Mouse (Mus musculus) myocyte (in vitro differentiated cells): ENCODE results near the gene Iqgap1.
A peak's percentile ranks its signal among the peaks of the same experiment; 100 is the strongest.

Source experiments
- E2F4 ChIP-seq: IDR thresholded peaks from one replicate; pipeline ENCODE4 v1.6.1; 2011; ENCODE audit warnings: mild to moderate bottlenecking, control low read depth, moderate library complexity; ENCODE audit not compliant: insufficient read depth
- MAX ChIP-seq: IDR thresholded peaks from one replicate; pipeline ENCODE4 v1.6.1; 2011; ENCODE audit warnings: low read depth, mild to moderate bottlenecking, control low read depth
- MYOG ChIP-seq, 3 experiments: IDR thresholded peaks; one replicate each; pipeline ENCODE4 v1.6.1; 2011; ENCODE audit warnings: control low read depth in 2 of 3, low read depth in 2 of 3, mild to moderate bottlenecking in 2 of 3; ENCODE audit not compliant: insufficient read length in 2 of 3, control insufficient read depth in 1 of 3, insufficient read depth in 1 of 3
- POLR2A ChIP-seq: IDR thresholded peaks from one replicate; pipeline ENCODE4 v1.6.1; 2011; ENCODE audit warnings: low read depth, mild to moderate bottlenecking, control low read depth, moderate library complexity; ENCODE audit not compliant: insufficient read length
- POLR2AphosphoS2 ChIP-seq: IDR thresholded peaks from one replicate; pipeline ENCODE4 v1.6.1; 2011; ENCODE audit warnings: low read depth, control low read depth; ENCODE audit not compliant: insufficient read length
- TCF12 ChIP-seq: IDR thresholded peaks from one replicate; pipeline ENCODE4 v1.6.1; 2011; ENCODE audit warnings: mild to moderate bottlenecking, control low read depth; ENCODE audit not compliant: poor library complexity, insufficient read depth, severe bottlenecking
- USF1 ChIP-seq: IDR thresholded peaks from one replicate; pipeline ENCODE4 v1.6.1; 2011; ENCODE audit warnings: low read depth, mild to moderate bottlenecking, control low read depth, moderate library complexity

DNA sequence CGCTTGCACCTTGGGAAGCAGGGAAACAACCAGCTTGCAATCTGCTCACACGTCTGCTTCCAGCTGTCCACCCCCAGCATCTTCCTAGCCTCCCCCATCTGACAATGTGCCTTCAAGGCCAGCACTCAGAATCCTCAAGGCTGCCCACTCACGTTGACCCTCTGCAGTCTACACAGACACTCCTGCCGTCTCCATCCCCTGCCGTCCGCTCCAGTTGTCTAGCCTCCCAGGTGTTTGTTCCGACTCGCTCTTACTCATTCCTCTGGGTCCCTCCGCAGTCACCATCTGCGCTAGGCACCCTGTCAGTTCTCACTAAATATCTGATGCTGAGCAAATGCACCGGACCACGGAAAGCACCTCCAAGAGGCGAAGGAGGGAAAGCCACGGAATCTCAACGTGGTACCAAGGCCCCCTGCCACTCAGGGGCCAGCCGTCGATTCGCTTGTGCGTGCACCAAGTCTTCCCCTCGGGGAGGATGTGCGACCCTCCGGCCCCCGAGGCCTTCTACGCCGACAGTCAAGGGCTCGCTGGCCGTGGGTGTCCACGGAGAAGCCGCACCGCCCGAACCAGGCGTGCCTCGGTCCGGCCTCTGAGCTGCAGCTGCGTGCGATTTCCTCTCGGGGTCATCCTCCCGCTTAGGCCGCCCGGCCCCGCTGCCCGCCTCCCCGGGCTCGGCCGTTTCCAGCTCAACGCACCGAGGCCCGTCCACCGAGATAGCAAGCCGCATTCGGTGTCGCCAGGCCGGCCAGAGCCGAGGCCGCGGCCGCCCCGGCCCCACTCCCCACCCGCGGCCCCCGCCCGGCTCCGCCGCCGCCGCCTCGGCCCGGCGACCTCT is 137.8 kb downstream of the Iqgap1 start:
- peak; percentile 40 for TF ChIP-seq POLR2A
- no peak for TF ChIP-seq E2F4
- TF ChIP-seq POLR2AphosphoS2 = no peak
- no peak for TF ChIP-seq MAX
- TF ChIP-seq USF1 = no peak
- TF ChIP-seq TCF12 = no peak
- TF ChIP-seq MYOG (IDR thresholded peaks at IDR 0.05; ENCODE audit: control insufficient read depth in 1 of 3, insufficient read depth in 1 of 3, insufficient read length in 2 of 3, low read depth in 2 of 3) = no peak
